Mouse (Mus musculus) frontal cortex, postnatal 14 days (tissue): ENCODE data around the gene Stx17.
A peak's percentile ranks its signal among the peaks of the same experiment; 100 is the strongest.

ENCODE experiments used
- DNase-seq, 2 experiments: peaks; one replicate each; pipeline ENCODE4 v3.0.0; 2022; ENCODE audit warnings: low spot score in 2 of 2

Gene Stx17

GRCm38 (mm10) chr4:48124773-48125469, at the start of gene Stx17:
TSS of gene Stx17 (plus strand) at chr4:48124915.
- DNase-seq = peak; percentile 63 to 71

- DNase-seq = no peak
These were observed 47.8 kb upstream of the Stx17 start for GRCm38 (mm10) chr4:48076693-48077471.

GRCm38 (mm10) chr4:48078213-48078612, 46.5 kb upstream of the Stx17 start:
- no peak for DNase-seq

GRCm38 (mm10) chr4:48079285-48080039, 45.3 kb upstream of the Stx17 start:
- DNase-seq = no peak

DNA sequence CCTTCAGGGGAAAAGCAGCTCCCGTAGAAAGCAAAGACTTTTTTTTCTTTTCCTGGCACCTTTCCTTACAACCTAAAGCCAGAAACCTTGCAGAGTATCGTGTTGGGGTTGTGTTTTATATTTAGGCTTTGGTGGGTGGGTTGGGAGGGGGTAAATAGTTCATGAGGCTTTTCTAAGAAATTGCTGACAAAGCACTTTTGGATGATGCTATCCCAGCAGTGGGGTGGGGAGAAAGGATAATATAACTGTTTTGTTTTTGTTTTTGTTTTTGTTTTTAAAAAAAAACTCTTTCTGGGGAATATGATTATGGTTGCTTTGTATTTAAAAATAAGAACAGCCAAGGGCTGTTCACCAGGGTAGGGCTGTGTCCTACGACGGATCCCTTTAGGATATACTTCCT, 41.3 kb upstream of the Stx17 start:
- no peak for DNase-seq

GRCm38 (mm10) chr4:48086609-48087008, 38.1 kb upstream of the Stx17 start:
- DNase-seq = no peak

DNA sequence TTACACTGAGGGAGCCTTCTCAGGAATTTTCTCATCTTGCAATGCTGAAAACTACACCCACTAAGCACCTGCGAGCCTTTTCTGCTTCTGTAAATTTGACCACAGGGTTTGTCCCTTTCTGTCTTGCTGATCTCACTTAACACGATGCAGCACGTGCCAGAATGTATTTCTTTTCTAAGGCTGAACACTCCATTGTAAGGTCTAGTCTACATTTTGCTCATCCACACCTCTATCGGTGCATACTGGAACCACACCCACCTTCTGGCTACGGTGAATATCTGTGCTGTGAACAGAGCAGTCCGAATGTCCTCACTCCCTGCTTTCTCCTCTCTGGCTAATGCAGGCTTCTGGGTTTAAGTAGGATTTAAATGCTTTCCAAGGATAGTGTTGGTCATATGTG, 37.2 kb upstream of the Stx17 start:
- no peak for DNase-seq

- DNase-seq = no peak
These were observed 31.5 kb upstream of the Stx17 start for GRCm38 (mm10) chr4:48093221-48093620.

DNA sequence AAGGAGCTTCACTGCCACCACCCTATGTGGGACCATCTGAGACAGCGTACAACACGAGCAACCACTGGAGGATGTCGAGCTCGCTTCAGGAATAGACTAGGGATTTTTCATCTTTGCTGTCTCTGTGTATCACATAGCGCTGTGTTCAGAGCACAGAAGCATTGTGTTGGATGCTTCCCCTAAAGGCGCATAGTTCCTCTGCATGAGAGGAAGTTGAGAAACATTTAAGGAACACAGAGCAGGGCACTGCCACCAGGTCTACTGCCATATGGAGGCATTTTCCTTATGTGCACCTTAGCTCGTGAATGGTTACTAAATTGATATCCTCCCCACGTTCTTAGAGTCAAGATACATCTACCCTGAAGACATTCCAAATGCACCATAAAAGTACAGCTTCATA, 24.5 kb upstream of the Stx17 start:
- no peak for DNase-seq

DNA sequence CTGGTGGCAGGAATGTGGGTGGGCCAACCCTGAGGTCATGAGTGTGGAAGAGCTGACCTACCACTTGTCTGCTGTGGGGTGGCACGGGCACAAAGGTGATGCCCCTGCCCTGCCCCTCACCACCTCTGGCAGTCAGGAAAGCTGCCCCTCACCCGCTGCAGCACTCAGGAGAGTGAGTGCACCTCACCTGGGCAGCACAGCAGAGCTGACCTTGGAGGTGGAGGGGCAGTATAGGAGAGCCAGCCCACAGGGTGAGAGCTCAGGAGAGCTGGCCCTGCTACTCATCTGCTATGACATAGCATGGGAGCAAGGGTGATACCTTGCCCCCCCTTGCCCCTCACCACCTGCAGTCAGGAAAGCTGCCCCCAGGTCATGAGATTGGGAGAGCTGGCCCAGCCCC, 22.7 kb upstream of the Stx17 start:
- no peak for DNase-seq

DNA sequence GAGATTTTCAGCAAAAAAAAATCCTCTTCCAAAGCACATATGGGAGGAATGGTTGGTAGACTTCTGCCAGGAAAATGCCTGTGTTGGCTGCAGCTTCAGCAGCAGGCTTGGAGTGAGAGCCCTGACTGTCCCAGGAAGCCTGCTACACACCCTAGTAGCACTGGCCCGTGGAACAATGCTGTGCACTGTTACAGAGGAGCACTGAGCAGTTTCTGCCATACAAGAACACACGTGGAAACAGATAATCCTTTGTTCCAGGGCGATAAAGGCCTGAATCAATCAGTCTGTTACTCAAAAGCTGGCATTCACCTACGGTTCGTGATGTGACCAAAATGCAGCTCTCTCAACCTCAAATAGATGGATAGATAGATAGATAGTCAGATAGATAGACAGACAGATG, 19.3 kb upstream of the Stx17 start:
- DNase-seq = no peak

DNA sequence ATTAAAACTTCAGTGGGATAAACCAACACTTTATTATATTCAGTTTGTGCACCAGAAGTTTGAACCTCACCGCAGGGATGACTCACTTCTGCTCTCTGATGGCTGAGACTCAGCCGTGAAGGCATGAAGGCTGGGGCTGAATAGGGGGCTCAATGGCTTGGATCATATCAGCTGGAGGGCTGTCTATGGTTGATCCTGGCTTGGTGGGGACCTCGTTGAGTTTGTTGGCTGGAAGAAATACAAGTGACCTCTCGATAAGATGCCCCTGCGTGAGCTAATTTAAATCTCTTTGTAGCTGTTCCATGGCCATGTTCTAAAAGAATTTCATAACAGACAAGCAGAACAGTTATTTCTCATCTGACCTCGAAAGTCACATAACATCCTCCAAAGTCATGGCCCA, 17.6 kb upstream of the Stx17 start:
- no peak for DNase-seq

DNA sequence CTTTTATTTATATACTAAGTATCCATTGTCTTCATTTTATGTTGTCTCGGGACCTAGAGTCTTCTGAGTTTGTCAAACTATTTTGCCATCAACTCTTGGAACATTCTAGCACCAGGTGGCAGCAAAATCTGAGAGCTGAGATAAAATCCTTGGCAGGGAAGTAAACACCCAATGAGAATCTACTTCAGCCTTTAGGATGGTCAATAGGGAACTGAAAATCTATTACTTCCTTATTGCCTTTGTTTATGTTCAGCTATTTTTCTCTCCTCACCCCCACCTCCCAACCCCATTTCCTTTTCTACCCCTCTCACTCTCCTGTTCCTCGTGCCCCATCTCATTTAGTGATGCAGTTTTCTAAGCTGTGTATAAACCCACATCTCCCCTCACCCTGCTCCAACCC, 16.1 kb upstream of the Stx17 start:
- no peak for DNase-seq

DNA sequence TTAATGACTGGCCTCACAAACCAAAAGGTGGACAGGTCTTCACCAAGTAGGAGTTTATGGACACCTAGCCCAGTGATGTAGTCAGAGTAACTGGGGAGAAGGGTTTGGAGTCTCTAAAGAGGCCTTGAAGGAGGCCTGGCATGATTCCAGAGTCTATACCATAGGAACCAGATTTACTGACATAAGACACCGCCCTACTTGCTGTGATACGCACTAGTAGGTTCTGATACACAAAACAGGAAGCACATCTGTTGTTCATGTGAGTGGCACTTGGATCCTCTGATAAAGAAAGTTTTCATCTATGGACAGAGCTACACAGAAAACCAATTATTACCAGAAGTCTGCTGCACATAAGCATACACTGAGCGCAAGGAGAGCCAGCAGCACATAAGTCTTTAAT, 14.4 kb upstream of the Stx17 start:
- no peak for DNase-seq

- no peak for DNase-seq
These were observed 8.5 kb upstream of the Stx17 start for GRCm38 (mm10) chr4:48116191-48116590.

GRCm38 (mm10) chr4:48124416-48124772, 321 bp upstream of the Stx17 start:
- DNase-seq = no peak

- DNase-seq = no peak
These were observed 5.6 kb downstream of the Stx17 start for GRCm38 (mm10) chr4:48130314-48130713.

DNA sequence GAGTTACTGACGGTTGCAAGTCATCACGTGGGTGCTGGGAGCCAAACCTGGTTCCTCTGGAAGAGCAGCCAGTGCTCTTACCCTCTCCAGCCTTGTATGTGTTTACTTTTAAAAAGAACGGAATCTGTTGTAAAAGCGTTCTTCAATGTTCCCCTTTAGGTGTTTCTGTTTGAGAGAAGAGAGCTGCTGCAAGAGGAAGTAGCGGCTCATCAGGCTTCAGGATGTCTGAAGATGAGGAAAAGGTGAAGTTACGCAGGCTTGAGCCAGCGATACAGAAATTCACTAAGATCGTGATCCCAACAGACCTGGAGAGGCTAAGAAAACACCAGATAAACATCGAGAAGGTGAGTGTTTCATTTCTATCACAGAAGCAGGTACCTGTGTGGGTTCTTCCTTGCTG, 6.9 kb downstream of the Stx17 start:
- no peak for DNase-seq

DNA sequence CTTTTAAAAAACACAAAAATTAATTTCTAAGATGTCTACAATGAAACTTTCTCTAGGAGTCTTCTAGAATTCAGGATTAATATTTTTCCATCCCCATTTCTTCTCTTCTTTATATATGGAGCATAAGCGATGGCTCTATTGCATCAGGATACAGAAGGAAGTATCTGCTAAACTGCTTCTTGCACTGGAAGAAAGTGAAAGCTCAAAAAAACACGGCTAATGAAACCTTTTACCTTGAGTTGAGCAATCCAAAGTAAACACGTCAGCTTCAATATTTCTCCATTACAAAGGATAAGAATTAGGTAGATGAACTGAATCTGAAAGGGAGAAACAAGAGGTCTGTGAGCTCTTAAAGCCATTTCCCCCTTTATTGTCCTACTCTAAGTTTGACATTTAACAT, 8.0 kb downstream of the Stx17 start:
- no peak for DNase-seq

- DNase-seq = no peak
These were observed 24.8 kb downstream of the Stx17 start for GRCm38 (mm10) chr4:48149492-48149891.

GRCm38 (mm10) chr4:48153229-48153628, 28.5 kb downstream of the Stx17 start:
- peak in 1 of 2 experiments; percentile 6 for DNase-seq

- no peak for DNase-seq
These were observed 31.1 kb downstream of the Stx17 start for GRCm38 (mm10) chr4:48155864-48156263.

GRCm38 (mm10) chr4:48160386-48160785, 35.7 kb downstream of the Stx17 start:
- DNase-seq = no peak
